Mouse (Mus musculus) hindbrain, embryonic 16.5 days (tissue): ENCODE results near the gene Krt24. TPM values are rescaled to one million over a fixed set of nuclear protein-coding genes. Genes with fewer than 3 reads are reported as not detected.
A peak's percentile ranks its signal among the peaks of the same experiment; 100 is the strongest.
"Not testable (repeated sequence)": the region's sequence is repeated elsewhere in the genome, so short reads cannot be mapped to it uniquely, and the experiment has no call there.

Experiments used
- ATAC-seq: fragments of 200-750 bp; cut with Nextera tagmentation; 2 replicates; pipeline ENCODE4 v1.8.0; 2017; ENCODE audit warnings: moderate TSS enrichment, moderate library complexity
- H3K27ac ChIP-seq: fragments of 300-500 bp; sonication (generic); 2 replicates; pipeline ENCODE4 v1.5.1; 2014; ENCODE audit warnings: low read depth, mild to moderate bottlenecking, control low read depth, low read length, moderate library complexity
- H3K27me3 ChIP-seq: fragments of 300-500 bp; sonication (generic); replicated peaks from 2 replicates; pipeline ENCODE4 v1.6.1; 2014; ENCODE audit warnings: low read length; ENCODE audit not compliant: control insufficient read depth, insufficient read depth
- H3K36me3 ChIP-seq: fragments of 300-500 bp; sonication (generic); 2 replicates; pipeline ENCODE4 v1.6.1; 2014; ENCODE audit warnings: mild to moderate bottlenecking, low read length, moderate library complexity, mixed read lengths; ENCODE audit not compliant: control insufficient read depth, insufficient read depth
- H3K4me1 ChIP-seq: fragments of 300-500 bp; sonication (generic); 2 replicates; pipeline ENCODE4 v1.6.1; 2014; ENCODE audit warnings: low read depth, low read length; ENCODE audit not compliant: control insufficient read depth, insufficient read depth
- H3K4me2 ChIP-seq: fragments of 300-500 bp; sonication (generic); 2 replicates; pipeline ENCODE4 v1.6.1; 2014; ENCODE audit warnings: mild to moderate bottlenecking, low read length, control low read depth, moderate library complexity
- H3K4me3 ChIP-seq: fragments of 300-500 bp; sonication (generic); 2 replicates; pipeline ENCODE4 v1.5.1; 2014; ENCODE audit warnings: mild to moderate bottlenecking, low read length, control low read depth, moderate library complexity
- H3K9ac ChIP-seq: fragments of 300-500 bp; sonication (generic); 2 replicates; pipeline ENCODE4 v1.6.1; 2014; ENCODE audit warnings: low read depth, mild to moderate bottlenecking, control low read depth, low read length, moderate library complexity
- H3K9me3 ChIP-seq: fragments of 300-500 bp; sonication (generic); 2 replicates; pipeline ENCODE4 v1.6.1; 2014; ENCODE audit warnings: mild to moderate bottlenecking, low read length, moderate library complexity; ENCODE audit not compliant: control insufficient read depth
- WGBS: fragments of 180-500 bp; shearing (Covaris S2); extraction: QIAGEN DNeasy Blood & Tissue Kit; methylation state at CpG from one replicate; pipeline ENCODE4 v1.1.7; 2014; 5-methylcytosine and 5-hydroxymethylcytosine counted together
- polyA plus RNA-seq: library from polyadenylated mRNA; unstranded; fragments of >200 nt; fragmentation: Nextera tagmentation; extraction: Ambion mirVana; gene quantifications from 2 replicates; pipeline ENCODE4 v1.2.1, GENCODE M21; 2015

Gene Krt24
- polyA plus RNA-seq, 1 experiment from 2014 or later, result 0.08 TPM

DNA sequence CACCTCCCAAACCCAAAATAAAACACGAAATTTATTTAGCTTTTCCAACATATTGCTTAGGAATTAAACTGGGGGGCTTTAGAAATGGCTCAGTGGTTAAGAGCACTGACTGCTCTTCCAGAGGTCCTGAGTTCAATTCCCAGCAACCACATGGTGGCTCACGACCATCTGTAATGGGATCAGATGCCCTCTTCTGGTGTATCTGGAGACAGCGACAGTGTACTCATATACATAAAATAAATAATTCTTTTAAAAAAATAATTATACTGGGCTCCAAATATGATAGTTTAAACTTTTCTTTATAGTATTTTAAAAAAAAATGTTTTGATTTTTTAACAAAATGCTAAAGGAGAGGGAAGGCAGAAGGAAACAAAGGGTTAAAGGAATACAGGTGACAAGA lies 40.5 kb downstream of the Krt24 start:
- H3K4me3 ChIP-seq, H3K36me3 ChIP-seq, H3K4me1 ChIP-seq, H3K9ac ChIP-seq, H3K27me3 ChIP-seq, H3K27ac ChIP-seq, ATAC-seq, H3K4me2 ChIP-seq, H3K9me3 ChIP-seq: not testable (repeated sequence)
- 46% methylated on average over 3 of the region's 3 CpGs for WGBS

DNA sequence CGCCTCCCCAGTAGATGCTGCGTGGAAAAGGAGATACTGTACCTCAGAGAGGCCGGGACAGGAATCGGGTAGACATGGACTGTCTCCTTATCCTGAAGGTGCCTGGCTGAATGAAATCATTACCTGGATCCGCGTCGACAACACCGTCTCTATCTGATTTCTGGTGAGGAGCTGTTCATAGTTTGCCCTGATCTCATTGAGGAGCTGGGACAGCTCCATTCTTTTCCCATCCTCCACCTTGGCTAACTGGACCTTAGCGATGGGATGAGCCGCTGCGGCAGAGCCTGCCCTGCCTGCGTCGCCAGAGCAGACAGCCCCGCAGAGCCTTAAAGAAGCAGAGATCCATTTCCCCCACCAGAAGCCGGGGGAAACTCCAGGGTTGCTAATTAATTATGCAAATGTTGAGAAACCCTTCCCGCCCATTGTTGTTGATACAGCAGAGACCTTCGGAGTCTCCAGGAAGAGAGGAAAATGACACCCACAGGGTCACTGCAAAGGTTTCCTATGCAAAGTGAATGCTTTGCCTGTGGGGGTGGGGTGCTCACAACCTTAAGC lies 41.2 kb downstream of the Krt24 start, which contains the start of gene Krt222:
TSS of gene Krt222 (minus strand) at position 266 of the 555 bp plus-strand sequence.
- no peaks in the 10 kb centered on the region for H3K27me3 ChIP-seq
- H3K27ac ChIP-seq, result peak within 1 kb of the TSS; percentile 64
- H3K36me3 ChIP-seq, result no peaks in the 10 kb centered on the region
- H3K4me1 ChIP-seq, result peaks cover 3% of the 10 kb centered on the region
- H3K4me2 ChIP-seq, result peak within 1 kb of the TSS; percentile 54
- H3K9ac ChIP-seq, result peak within 1 kb of the TSS; percentile 58
- peak; percentile 80 for ATAC-seq
- 5% methylated on average over 17 of the region's 17 CpGs for WGBS
- peak within 1 kb of the TSS; percentile 42 for H3K4me3 ChIP-seq
- H3K9me3 ChIP-seq, result no peaks in the 10 kb centered on the region

DNA sequence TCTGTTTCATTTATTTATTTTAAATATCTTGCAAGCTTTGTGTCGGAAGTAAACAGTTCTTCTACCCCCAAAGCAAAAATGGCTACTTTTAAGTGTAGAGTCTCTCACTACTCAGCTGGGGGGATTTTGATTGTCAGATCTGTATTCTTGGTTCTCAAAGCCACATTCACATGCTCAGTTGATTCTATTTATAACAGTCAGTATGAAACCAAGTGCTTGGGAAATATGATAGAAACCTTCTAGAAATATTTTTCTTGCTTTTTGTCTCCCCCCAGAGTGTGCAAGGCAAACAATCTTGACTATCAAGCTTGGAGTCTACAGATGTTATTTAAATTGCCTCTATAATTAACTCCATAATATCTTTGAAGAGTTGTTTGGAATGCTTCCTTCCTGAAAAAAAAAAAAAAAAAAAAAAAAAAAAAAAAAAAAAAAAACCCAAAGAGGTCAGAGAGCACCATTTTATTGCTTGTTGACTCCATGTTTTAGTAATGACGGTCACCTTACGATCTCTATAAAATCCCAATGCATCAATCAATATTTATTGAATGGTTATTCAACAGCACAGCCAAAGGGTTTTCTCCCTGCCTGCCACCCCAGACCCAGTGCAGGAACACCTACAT lies 41.8 kb downstream of the Krt24 start:
- WGBS, result 49% methylated on average over 3 of the region's 3 CpGs
- Histone ChIP-seq H3K4me3 (peak overlapping the region; percentile 42), H3K4me1 (peaks cover 3% of the 10 kb centered on the region), H3K4me2 (peak overlapping the region; percentile 54), H3K9ac (peak overlapping the region; percentile 58), H3K9me3 (no peaks in the 10 kb centered on the region), H3K36me3 (no peaks in the 10 kb centered on the region), H3K27ac (peak overlapping the region; percentile 64), H3K27me3 (no peaks in the 10 kb centered on the region)
- no peak for ATAC-seq

DNA sequence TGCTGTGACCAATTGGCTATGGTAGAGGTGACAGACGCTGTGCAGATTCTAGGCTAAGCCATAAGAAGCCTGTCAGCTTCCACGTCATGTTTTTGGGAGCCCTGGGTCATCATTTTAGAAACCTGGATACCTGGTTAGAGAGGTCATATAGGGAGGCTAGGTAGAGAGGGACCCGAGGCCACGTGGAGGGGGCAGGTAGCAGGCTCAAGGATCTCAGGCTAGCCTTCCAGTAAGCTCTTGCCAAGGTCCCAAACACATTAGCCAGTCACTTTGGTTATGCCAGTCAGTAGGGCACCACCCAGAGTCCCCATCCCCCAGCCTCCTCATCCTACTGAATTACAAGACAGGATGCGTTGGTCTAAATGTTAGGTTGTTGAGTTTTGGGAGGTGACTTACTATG lies 43.0 kb downstream of the Krt24 start:
- Histone ChIP-seq H3K4me3 (no peak overlapping the region), H3K9ac (no peak overlapping the region), H3K36me3 (no peaks in the 10 kb centered on the region), H3K27me3 (no peaks in the 10 kb centered on the region), H3K27ac (no peak overlapping the region), H3K9me3 (no peaks in the 10 kb centered on the region), H3K4me2 (no peak overlapping the region), H3K4me1 (peaks cover 3% of the 10 kb centered on the region)
- 80% methylated on average over 5 of the region's 5 CpGs for WGBS
- no peak for ATAC-seq

DNA sequence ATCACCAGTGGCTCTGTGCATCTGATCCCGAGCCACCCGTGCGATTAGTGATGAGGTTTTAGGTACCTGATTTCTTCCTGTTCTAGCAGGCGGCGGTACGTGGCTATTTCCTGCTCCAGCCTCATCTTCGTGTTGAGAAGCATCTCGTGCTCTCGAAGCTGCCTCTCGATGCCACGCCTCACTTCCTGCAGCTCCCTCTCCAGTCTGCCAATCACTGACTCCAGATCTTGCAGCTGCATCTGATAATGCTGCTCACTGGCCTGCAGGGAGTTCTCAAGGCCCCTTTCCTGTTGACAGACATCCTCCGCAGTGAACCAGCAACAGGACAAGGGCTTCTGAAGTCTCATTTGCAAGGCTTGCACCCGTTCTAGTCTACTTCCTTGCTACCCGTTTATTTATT lies 46.6 kb downstream of the Krt24 start:
- Histone ChIP-seq H3K4me1 (no peaks in the 10 kb centered on the region), H3K27ac (no peak overlapping the region), H3K4me2 (no peak overlapping the region), H3K9me3 (no peaks in the 10 kb centered on the region), H3K4me3 (no peak overlapping the region), H3K36me3 (no peaks in the 10 kb centered on the region), H3K9ac (no peak overlapping the region), H3K27me3 (no peaks in the 10 kb centered on the region)
- no peak for ATAC-seq
- 66% methylated on average over 14 of the region's 14 CpGs for WGBS

DNA sequence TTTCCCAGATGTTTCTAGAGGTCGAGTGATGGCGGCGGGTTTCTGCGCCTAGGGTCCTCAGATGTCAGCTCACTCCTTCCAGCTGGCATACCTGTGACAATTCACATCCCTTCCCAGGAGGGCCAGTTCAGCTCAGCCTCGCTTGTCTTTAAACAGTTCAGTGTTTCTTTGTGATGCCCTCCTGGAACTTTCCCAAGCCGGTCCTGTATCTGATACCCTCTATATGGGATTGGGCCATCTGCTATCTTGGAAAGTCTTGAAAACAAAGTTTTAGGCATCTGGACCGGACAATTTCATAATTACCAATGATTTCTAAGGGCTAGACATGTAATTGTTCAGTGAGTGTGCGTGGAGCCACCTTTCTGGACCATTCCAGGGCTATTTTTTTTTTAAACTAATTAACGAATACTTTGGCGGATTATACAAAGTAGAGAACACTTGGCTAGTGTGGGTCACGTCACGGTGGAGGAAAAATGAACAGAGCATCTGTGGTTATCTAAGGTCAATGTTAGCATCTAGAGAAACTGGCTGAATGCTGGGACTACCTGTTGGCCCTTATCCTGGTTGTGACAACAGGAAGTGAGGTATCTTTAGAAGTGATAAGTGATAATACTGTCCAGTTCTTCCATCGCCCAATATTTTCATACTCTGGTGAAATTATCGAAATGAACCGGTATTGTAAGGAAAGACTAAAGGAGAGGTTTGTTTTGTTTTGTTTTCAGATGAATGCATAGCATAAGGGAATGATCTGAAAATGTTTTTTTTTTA lies 53.8 kb downstream of the Krt24 start:
- Histone ChIP-seq H3K4me3 (peak overlapping the region; percentile 90), H3K4me2 (peak overlapping the region; percentile 90), H3K27me3 (no peaks in the 10 kb centered on the region), H3K9me3 (no peaks in the 10 kb centered on the region), H3K27ac (peak overlapping the region; percentile 98), H3K36me3 (peaks cover 7% of the 10 kb centered on the region; the same call in 1 of the 2 replicates), H3K4me1 (peaks cover 23% of the 10 kb centered on the region), H3K9ac (peak overlapping the region; percentile 99)
- ATAC-seq, result peak; percentile 19; the same call in 1 of the 2 replicates
- WGBS, result 26% methylated on average over 15 of the region's 15 CpGs

DNA sequence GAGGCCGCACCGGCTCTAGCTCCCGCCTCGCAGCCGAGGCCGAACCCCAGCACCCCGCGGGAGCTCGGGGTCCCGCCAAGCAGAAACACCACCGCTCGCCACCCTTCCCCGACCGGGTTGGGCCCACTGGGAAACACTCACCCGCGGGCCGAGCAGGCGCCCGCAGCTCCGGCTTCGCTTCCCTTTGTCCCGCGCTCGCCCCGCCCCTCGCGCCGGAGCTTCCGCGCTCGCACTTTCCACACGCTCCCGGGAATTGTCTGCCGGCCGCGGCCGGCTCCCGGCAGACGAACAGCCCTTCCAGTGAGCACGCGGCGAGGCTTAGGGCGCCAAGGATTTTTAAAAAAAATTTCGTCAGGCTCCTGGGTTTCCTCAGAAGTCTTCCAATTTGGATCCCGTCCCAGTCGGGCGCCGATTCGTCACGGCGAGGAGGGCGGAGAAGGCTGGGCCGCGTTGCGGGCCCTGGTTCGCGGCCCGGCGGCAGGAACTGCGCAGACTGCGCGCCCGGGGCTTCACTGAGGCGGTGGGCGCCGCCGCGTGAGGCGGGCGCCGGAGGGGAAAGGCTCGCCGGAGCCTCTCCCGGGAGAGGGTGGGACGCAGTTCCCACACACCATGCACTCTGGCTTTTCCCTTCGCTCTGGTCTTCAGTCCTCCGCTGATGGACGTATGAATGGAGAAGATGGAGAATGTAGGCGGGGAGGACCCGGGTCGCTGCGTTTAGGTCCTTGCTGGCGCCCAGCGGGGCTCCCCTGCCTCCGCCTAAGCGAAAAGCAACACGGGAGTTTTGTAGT lies 54.6 kb downstream of the Krt24 start, which contains the start of gene Smarce1:
TSS of gene Smarce1 (minus strand) at position 757 of the 788 bp plus-strand sequence.
- Histone ChIP-seq H3K4me1 (peaks cover 25% of the 10 kb centered on the region), H3K4me3 (peak within 1 kb of the TSS; percentile 90), H3K27me3 (no peaks in the 10 kb centered on the region), H3K36me3 (peaks cover 7% of the 10 kb centered on the region; the same call in 1 of the 2 replicates), H3K9ac (peak within 1 kb of the TSS; percentile 99), H3K4me2 (peak within 1 kb of the TSS; percentile 90), H3K9me3 (no peaks in the 10 kb centered on the region), H3K27ac (peak within 1 kb of the TSS; percentile 98)
- under 1% methylated on average over 85 of the region's 87 CpGs for WGBS
- peak; percentile 94 for ATAC-seq
